ENCODE assay signal across 15 mouse cellular contexts in the genomic region with DNA sequence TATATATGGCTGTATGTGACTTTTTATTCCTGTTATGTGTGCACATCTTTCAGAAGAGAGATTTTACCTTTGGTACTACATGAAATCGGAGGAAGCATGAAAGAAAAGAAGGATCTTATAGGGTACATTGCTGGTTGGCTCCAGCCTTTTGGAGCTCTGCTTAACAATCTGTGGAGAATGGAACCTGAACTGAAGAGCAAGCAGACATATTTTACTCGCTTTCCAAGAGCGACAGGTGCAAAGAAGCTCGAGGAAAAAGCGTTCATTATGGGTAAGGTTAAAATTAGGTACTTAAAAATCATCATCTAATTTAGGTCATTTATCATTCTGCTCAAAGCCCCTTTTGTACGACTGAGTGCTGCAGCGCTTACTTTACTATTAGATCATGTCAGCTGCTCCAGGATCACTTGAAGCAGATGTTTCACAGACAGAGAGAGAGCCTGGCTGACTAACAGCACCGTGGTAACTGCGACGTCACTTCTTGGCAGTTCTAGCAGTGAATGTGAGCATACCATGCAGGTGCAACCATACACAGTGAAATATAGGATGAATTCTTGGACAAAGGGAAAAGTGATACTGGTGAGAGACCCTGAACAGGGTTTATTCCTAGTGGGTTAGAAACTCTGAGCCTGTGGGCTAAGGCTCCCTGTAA.
DNase-seq lines count a peak whose midpoint lies in the region; ATAC-seq lines count a peak whose summit lies in the region.
"Had no signal": no experiment of that assay in that cellular context is flagged by ENCODE, and none has a peak within 500 bp of the region (broad histone marks: within the 10 kb centered on the region; RNA-seq: fewer than 3 reads in every experiment).

No protein-coding gene starts in this region.

- peak; percentile 4 for DNase-seq in hindbrain, embryonic 11.5 days (ENCODE audit: low spot score)
- no peak for DNase-seq in hindbrain, embryonic 10.5 days (ENCODE audit: low spot score)
- peak; percentile 53 for DNase-seq in embryo, embryonic 11 days
- DNase-seq in hindbrain, embryonic 14.5 days (ENCODE audit: low spot score): peak; percentile 35
- DNase-seq in spleen, adult 12 weeks (ENCODE audit: low spot score): no peak
- DNase-seq in urinary bladder, postnatal 10 days (ENCODE audit: low spot score): no peak
- DNase-seq: adrenal gland, postnatal 36 days; cerebellum, adult 9-10 months; gastrocnemius, postnatal 14 days; heart, postnatal 14 days; lung, postnatal 10 days; thymus, postnatal 36 days had no signal

- H3K4me3 ChIP-seq in hindbrain, embryonic 11.5 days (ENCODE audit: low read depth, low read length): no peak overlapping the region
- no peak overlapping the region for H3K4me3 ChIP-seq in hindbrain, embryonic 10.5 days
- H3K4me3 ChIP-seq in hindbrain, embryonic 14.5 days (replicated peaks; ENCODE audit: low read length): no peak overlapping the region
- no peak overlapping the region for H3K4me3 ChIP-seq in neural tube, embryonic 14.5 days (ENCODE audit: low read depth, low read length)
- H3K4me3 ChIP-seq in intestine, embryonic 15.5 days (replicated peaks): no peak overlapping the region

- H3K27ac ChIP-seq in hindbrain, embryonic 11.5 days (ENCODE audit: low read depth, low read length): no peak overlapping the region
- no peak overlapping the region for H3K27ac ChIP-seq in hindbrain, embryonic 10.5 days
- H3K27ac ChIP-seq in hindbrain, embryonic 14.5 days: no peak overlapping the region
- no peak overlapping the region for H3K27ac ChIP-seq in neural tube, embryonic 14.5 days (ENCODE audit: low read depth, low read length)
- H3K27ac ChIP-seq in intestine, embryonic 15.5 days: no peak overlapping the region
- H3K27ac ChIP-seq: kidney, postnatal 0 days had no signal

- H3K4me1 ChIP-seq in hindbrain, embryonic 11.5 days (replicated peaks; ENCODE audit: control insufficient read depth, insufficient read depth, low read length): no peaks in the 10 kb centered on the region
- H3K4me1 ChIP-seq in hindbrain, embryonic 10.5 days (replicated peaks): 0 out of 2 replicates have a peak, but pooled peaks cover 3% of the 10 kb centered on the region
- no peaks in the 10 kb centered on the region for H3K4me1 ChIP-seq in hindbrain, embryonic 14.5 days (replicated peaks; ENCODE audit: control insufficient read depth, insufficient read depth, low read length)
- no peaks in the 10 kb centered on the region for H3K4me1 ChIP-seq in neural tube, embryonic 14.5 days (ENCODE audit: control insufficient read depth, insufficient read depth, low read length)
- no peaks in the 10 kb centered on the region for H3K4me1 ChIP-seq in intestine, embryonic 15.5 days (replicated peaks)

- H3K27me3 ChIP-seq in hindbrain, embryonic 11.5 days (ENCODE audit: control insufficient read depth, insufficient read depth, low read length): no peaks in the 10 kb centered on the region
- no peaks in the 10 kb centered on the region for H3K27me3 ChIP-seq in hindbrain, embryonic 10.5 days (ENCODE audit: insufficient read depth, poor library complexity, severe bottlenecking)
- no peaks in the 10 kb centered on the region for H3K27me3 ChIP-seq in hindbrain, embryonic 14.5 days (ENCODE audit: control insufficient read depth, insufficient read depth, low read length)
- no peaks in the 10 kb centered on the region for H3K27me3 ChIP-seq in neural tube, embryonic 14.5 days (ENCODE audit: control insufficient read depth, insufficient read depth, low read length)
- no peaks in the 10 kb centered on the region for H3K27me3 ChIP-seq in intestine, embryonic 15.5 days (replicated peaks)

- no peaks in the 10 kb centered on the region for H3K36me3 ChIP-seq in hindbrain, embryonic 11.5 days (ENCODE audit: control insufficient read depth, insufficient read depth, low read length)
- H3K36me3 ChIP-seq in hindbrain, embryonic 10.5 days: no peaks in the 10 kb centered on the region
- H3K36me3 ChIP-seq in hindbrain, embryonic 14.5 days (replicated peaks; ENCODE audit: control insufficient read depth, insufficient read depth): no peaks in the 10 kb centered on the region
- H3K36me3 ChIP-seq in neural tube, embryonic 14.5 days (ENCODE audit: control insufficient read depth, insufficient read depth, low read length): no peaks in the 10 kb centered on the region
- no peaks in the 10 kb centered on the region for H3K36me3 ChIP-seq in intestine, embryonic 15.5 days

- 64% methylated on average over 10 of the region's 10 CpGs for WGBS in hindbrain, embryonic 11.5 days
- 75% methylated on average over 10 of the region's 10 CpGs for WGBS in hindbrain, embryonic 10.5 days
- WGBS in hindbrain, embryonic 14.5 days: 51% methylated on average over 10 of the region's 10 CpGs
- WGBS in neural tube, embryonic 14.5 days: 28% methylated on average over 10 of the region's 10 CpGs
- 50% methylated on average over 10 of the region's 10 CpGs for WGBS in intestine, embryonic 15.5 days

- H3K4me2 ChIP-seq in hindbrain, embryonic 11.5 days (replicated peaks; ENCODE audit: low read depth, low read length): no peak overlapping the region
- H3K4me2 ChIP-seq in hindbrain, embryonic 14.5 days (replicated peaks): peak overlapping the region; percentile 21
- H3K4me2 ChIP-seq in neural tube, embryonic 14.5 days (ENCODE audit: low read depth, low read length): peak overlapping the region; percentile 12; the same call in 1 of the 2 replicates
- no peak overlapping the region for H3K4me2 ChIP-seq in intestine, embryonic 15.5 days (replicated peaks)

- no peak overlapping the region for H3K9ac ChIP-seq in hindbrain, embryonic 11.5 days (ENCODE audit: low read depth, low read length)
- H3K9ac ChIP-seq in hindbrain, embryonic 14.5 days: no peak overlapping the region
- H3K9ac ChIP-seq in neural tube, embryonic 14.5 days (replicated peaks; ENCODE audit: low read depth, low read length): no peak overlapping the region
- H3K9ac ChIP-seq in intestine, embryonic 15.5 days: no peak overlapping the region

- no peaks in the 10 kb centered on the region for H3K9me3 ChIP-seq in hindbrain, embryonic 11.5 days (ENCODE audit: control insufficient read depth, low read length)
- H3K9me3 ChIP-seq in hindbrain, embryonic 10.5 days: no peaks in the 10 kb centered on the region
- H3K9me3 ChIP-seq in hindbrain, embryonic 14.5 days (ENCODE audit: control insufficient read depth, low read length): no peaks in the 10 kb centered on the region
- H3K9me3 ChIP-seq in neural tube, embryonic 14.5 days (ENCODE audit: control insufficient read depth, low read length): no peaks in the 10 kb centered on the region
- H3K9me3 ChIP-seq in intestine, embryonic 15.5 days: no peaks in the 10 kb centered on the region

- ATAC-seq in hindbrain, embryonic 11.5 days (ENCODE audit: low FRiP score): no peak
- ATAC-seq in hindbrain, embryonic 14.5 days (ENCODE audit: low FRiP score): peak; percentile 69; the same call in 1 of the 2 replicates
- ATAC-seq in neural tube, embryonic 14.5 days (ENCODE audit: low read depth): peak; percentile 79
- ATAC-seq in intestine, embryonic 15.5 days: no peak

Comparison
In these comparisons a context has a peak if more than half of its experiments do, and no peak if none do; other contexts are left out.
1. ATAC-seq: peak in hindbrain, embryonic 14.5 days (single experiment) and neural tube, embryonic 14.5 days (single experiment); none in hindbrain, embryonic 11.5 days (single experiment) and intestine, embryonic 15.5 days (single experiment).
2. DNase-seq: peak in hindbrain, embryonic 11.5 days (single experiment), embryo, embryonic 11 days (single experiment) and hindbrain, embryonic 14.5 days (single experiment); none in hindbrain, embryonic 10.5 days (single experiment), spleen, adult 12 weeks (single experiment) and urinary bladder, postnatal 10 days (single experiment).
3. H3K4me2 ChIP-seq: peak in hindbrain, embryonic 14.5 days (single experiment) and neural tube, embryonic 14.5 days (single experiment); none in hindbrain, embryonic 11.5 days (single experiment) and intestine, embryonic 15.5 days (single experiment).